Mouse (Mus musculus) megakaryocyte, embryonic 14.5 days (primary cell): ENCODE measurements around the gene Plxnc1. TPM values are rescaled to one million over a fixed set of nuclear protein-coding genes. Genes with fewer than 3 reads are reported as not detected.
A peak's percentile ranks its signal among the peaks of the same experiment; 100 is the strongest.

Source experiments
- H3K27me3 ChIP-seq: replicated peaks from 2 replicates; pipeline ENCODE3; 2012; ENCODE audit warnings: inconsistent platforms
- H3K36me3 ChIP-seq: replicated peaks from 2 replicates; pipeline ENCODE3; 2012; ENCODE audit warnings: low read length, inconsistent platforms, mixed read lengths
- H3K4me1 ChIP-seq: 2 replicates; pipeline ENCODE4 v1.6.1; 2012; ENCODE audit warnings: inconsistent platforms
- H3K4me3 ChIP-seq: replicated peaks from 2 replicates; pipeline ENCODE3; 2012; ENCODE audit warnings: moderate library complexity, mild to moderate bottlenecking, inconsistent platforms
- H3K9me3 ChIP-seq: 2 replicates; pipeline ENCODE4 v1.6.1; 2012; ENCODE audit warnings: inconsistent platforms
- FLI1 ChIP-seq: IDR thresholded peaks from 2 replicates; pipeline ENCODE4 v1.6.1; 2012; ENCODE audit warnings: low read length, inconsistent platforms, mixed read lengths
- GATA1 ChIP-seq: IDR thresholded peaks from 3 replicates; pipeline ENCODE4 v1.6.1; 2012; ENCODE audit warnings: mixed read lengths, low read length, inconsistent platforms, borderline replicate concordance
- polyA plus RNA-seq: library from polyadenylated mRNA; stranded (reverse); fragments of >175 nt; gene quantifications from 2 replicates; pipeline ENCODE4 v1.2.3, GENCODE M21; 2012; ENCODE audit warnings: low replicate concordance; ENCODE audit not compliant: insufficient read depth

The Plxnc1 gene
- polyA plus RNA-seq, 1 experiment = 3.7 TPM

GRCm38 (mm10) chr10:94915746-94916145, 28.9 kb downstream of the Plxnc1 start:
- no peaks in the 10 kb centered on the region for H3K9me3 ChIP-seq
- H3K4me3 ChIP-seq = peak overlapping the region; percentile 67
- no peaks in the 10 kb centered on the region for H3K27me3 ChIP-seq
- H3K36me3 ChIP-seq = peaks cover 61% of the 10 kb centered on the region
- H3K4me1 ChIP-seq = peaks cover 99% of the 10 kb centered on the region
- TF ChIP-seq GATA1 (no peak), FLI1 (no peak)

DNA sequence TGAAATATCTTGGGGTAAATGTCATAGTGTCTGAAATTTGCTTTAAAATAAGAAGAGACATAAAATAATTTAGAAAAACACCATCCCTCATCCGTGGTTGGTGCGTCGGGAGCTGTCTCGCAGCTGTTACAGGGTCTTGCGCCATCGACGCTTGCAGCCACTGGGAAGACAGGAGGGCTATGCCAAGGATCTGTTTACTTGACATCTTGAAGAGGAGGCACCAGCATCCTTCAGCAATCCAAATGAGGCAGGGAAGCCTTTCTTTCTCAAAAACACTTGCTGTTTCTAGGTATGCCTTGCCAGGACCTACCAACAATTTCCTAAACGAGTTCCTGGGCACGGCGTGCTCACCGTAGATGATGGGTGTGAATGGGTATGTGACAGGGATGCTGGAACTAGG, 30.6 kb downstream of the Plxnc1 start:
- no peaks in the 10 kb centered on the region for H3K27me3 ChIP-seq
- H3K36me3 ChIP-seq = peaks cover 58% of the 10 kb centered on the region
- H3K4me1 ChIP-seq = peaks cover 98% of the 10 kb centered on the region
- no peaks in the 10 kb centered on the region for H3K9me3 ChIP-seq
- peak overlapping the region; percentile 50 for H3K4me3 ChIP-seq
- TF ChIP-seq FLI1 (no peak), GATA1 (no peak)

GRCm38 (mm10) chr10:94913336-94913739, 31.3 kb downstream of the Plxnc1 start:
- Histone ChIP-seq H3K27me3 (no peaks in the 10 kb centered on the region), H3K9me3 (no peaks in the 10 kb centered on the region), H3K4me3 (peak overlapping the region; percentile 83), H3K36me3 (peaks cover 59% of the 10 kb centered on the region), H3K4me1 (peaks cover 98% of the 10 kb centered on the region)
- TF ChIP-seq GATA1 (no peak), FLI1 (no peak)

DNA sequence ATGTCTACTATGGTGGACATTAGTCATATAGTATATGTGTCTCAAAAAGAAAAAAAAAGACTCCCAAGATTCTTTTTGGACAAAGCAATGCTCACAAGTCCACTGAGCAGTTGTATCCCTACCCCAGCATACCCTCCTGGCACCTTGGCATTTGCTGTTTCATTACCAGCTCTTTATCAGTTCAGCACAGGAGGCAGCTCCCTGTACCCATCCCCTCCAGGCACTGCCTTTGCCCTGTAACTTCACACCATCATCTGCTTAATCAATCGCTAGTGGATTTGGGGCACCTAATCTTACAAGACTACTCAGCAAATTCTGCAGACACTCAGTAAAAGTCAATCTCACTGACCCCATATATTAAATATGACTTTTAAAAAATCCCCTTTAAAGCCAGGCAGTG, 32.1 kb downstream of the Plxnc1 start:
- no peak for TF ChIP-seq GATA1
- H3K36me3 ChIP-seq = peaks cover 67% of the 10 kb centered on the region
- H3K4me1 ChIP-seq = peaks cover 93% of the 10 kb centered on the region
- peak overlapping the region; percentile 76 for H3K4me3 ChIP-seq
- H3K9me3 ChIP-seq = no peaks in the 10 kb centered on the region
- H3K27me3 ChIP-seq = no peaks in the 10 kb centered on the region

GRCm38 (mm10) chr10:94911102-94911501, 33.5 kb downstream of the Plxnc1 start:
- no peak for TF ChIP-seq GATA1
- no peak for TF ChIP-seq FLI1
- Histone ChIP-seq H3K36me3 (peaks cover 74% of the 10 kb centered on the region), H3K4me1 (peaks cover 82% of the 10 kb centered on the region), H3K4me3 (no peak overlapping the region), H3K9me3 (no peaks in the 10 kb centered on the region), H3K27me3 (no peaks in the 10 kb centered on the region)

DNA sequence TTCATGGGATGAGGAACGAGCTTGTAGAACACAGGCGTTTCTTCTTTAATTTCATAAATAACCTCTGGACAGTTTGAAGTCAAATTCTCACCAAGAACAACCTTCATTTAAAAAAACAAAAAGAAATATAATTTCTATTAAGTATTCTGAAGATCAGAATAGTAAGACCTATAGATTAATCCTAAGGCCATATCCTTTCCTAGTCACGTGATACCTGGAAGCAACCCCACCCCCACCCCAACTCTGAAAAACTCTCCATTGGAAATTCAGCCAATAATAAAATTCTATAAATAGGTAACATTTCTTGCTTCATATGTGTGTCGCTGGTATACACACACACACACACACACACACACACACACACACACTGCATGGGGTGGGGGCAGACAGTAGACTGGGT, 34.1 kb downstream of the Plxnc1 start:
- Histone ChIP-seq H3K9me3 (no peaks in the 10 kb centered on the region), H3K4me1 (peaks cover 80% of the 10 kb centered on the region), H3K27me3 (no peaks in the 10 kb centered on the region), H3K4me3 (no peak overlapping the region), H3K36me3 (peaks cover 74% of the 10 kb centered on the region)
- TF ChIP-seq GATA1 (no peak), FLI1 (no peak)

GRCm38 (mm10) chr10:94909789-94910188, 34.8 kb downstream of the Plxnc1 start:
- Histone ChIP-seq H3K27me3 (no peaks in the 10 kb centered on the region), H3K36me3 (peaks cover 77% of the 10 kb centered on the region), H3K4me1 (peaks cover 73% of the 10 kb centered on the region), H3K9me3 (no peaks in the 10 kb centered on the region), H3K4me3 (no peak overlapping the region)
- TF ChIP-seq GATA1 = no peak
- no peak for TF ChIP-seq FLI1

GRCm38 (mm10) chr10:94908976-94909717, 35.5 kb downstream of the Plxnc1 start:
- H3K4me1 ChIP-seq = peaks cover 72% of the 10 kb centered on the region
- H3K36me3 ChIP-seq = peaks cover 81% of the 10 kb centered on the region
- H3K27me3 ChIP-seq = no peaks in the 10 kb centered on the region
- no peaks in the 10 kb centered on the region for H3K9me3 ChIP-seq
- TF ChIP-seq FLI1 = no peak
- no peak for TF ChIP-seq GATA1
- H3K4me3 ChIP-seq = no peak overlapping the region

GRCm38 (mm10) chr10:94905689-94906473, 38.8 kb downstream of the Plxnc1 start:
- no peaks in the 10 kb centered on the region for H3K27me3 ChIP-seq
- H3K9me3 ChIP-seq = no peaks in the 10 kb centered on the region
- peaks cover 48% of the 10 kb centered on the region for H3K4me1 ChIP-seq
- no peak overlapping the region for H3K4me3 ChIP-seq
- TF ChIP-seq GATA1 (no peak), FLI1 (no peak)
- H3K36me3 ChIP-seq = peaks cover 95% of the 10 kb centered on the region

GRCm38 (mm10) chr10:94905219-94905618, 39.4 kb downstream of the Plxnc1 start:
- peaks cover 42% of the 10 kb centered on the region for H3K4me1 ChIP-seq
- TF ChIP-seq GATA1 (no peak), FLI1 (no peak)
- H3K4me3 ChIP-seq = no peak overlapping the region
- H3K36me3 ChIP-seq = peaks cover 97% of the 10 kb centered on the region
- no peaks in the 10 kb centered on the region for H3K27me3 ChIP-seq
- no peaks in the 10 kb centered on the region for H3K9me3 ChIP-seq
